Mouse (Mus musculus): ENCODE data around the gene Gm33815. TPM values are rescaled to one million over a fixed set of nuclear protein-coding genes. Genes with fewer than 3 reads are reported as not detected.

Gm33815 gene
- not detected in 2 replicates for total RNA-seq (2023)

DNA sequence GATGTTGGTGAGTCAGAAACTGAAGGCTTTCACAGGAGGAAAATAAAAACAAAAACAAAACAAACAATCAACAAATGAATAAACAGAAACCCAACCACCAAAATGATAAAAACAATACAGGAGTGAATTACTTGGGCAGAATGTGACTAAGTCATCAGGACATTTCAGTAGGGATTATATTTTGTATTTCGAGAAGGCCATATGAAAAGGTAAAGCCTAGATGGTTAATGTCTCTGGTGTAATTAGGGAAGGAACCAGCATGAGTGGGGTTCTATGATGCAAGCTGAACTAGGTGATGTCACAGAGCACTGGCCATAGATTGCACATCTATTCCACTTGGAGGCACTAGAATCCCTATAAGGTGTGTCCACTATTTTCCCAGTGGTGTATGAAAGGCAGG is at the start of gene Gm33815:
Gene Gm33815 (plus strand): TSS at position 301 of the 400 bp plus-strand sequence.

All from neutrophil, adult 65 days (primary cell).